In genomic region chr14:72854226-72854625, GRCm38 (mm10) we compare ENCODE assay signal across 30 mouse cellular contexts.
DNase-seq lines count a peak whose midpoint lies in the region; ATAC-seq and TF ChIP-seq lines count a peak whose summit lies in the region.
"Had no signal": no experiment of that assay in that cellular context is flagged by ENCODE, and none has a peak within 500 bp of the region (broad histone marks: within the 10 kb centered on the region; RNA-seq: fewer than 3 reads in every experiment).

No protein-coding gene starts in this region.

- DNase-seq in heart, adult 11 months = peak; percentile 79
- no peak for DNase-seq in heart, adult 8-10 months (ENCODE audit: low spot score)
- peak; percentile 5 for DNase-seq in lung, embryonic 14.5 days
- DNase-seq in lung, adult 2 months = no peak
- DNase-seq in MN1 (ENCODE audit: low spot score) = peak; percentile 53
- DNase-seq in fibroblast of lung, adult 2 months (ENCODE audit: low read depth) = peak; percentile 20
- DNase-seq in layer of hippocampus, adult 18-20 months (ENCODE audit: low spot score in 2 of 2) = no peak
- no peak for DNase-seq in cerebellum, adult 11 months
- DNase-seq: adrenal gland, adult 2 months; cerebellum, adult 8-10 months; gastrocnemius, postnatal 36 days; heart, adult 2 months; heart, postnatal 10 days; kidney, adult 9 months; kidney, postnatal 36 days; lung, postnatal 4 days; midbrain, embryonic 14.5 days; right cerebral cortex, adult 18-20 months; right cerebral cortex, postnatal 4 days; thymus, adult 18-20 months; thymus, postnatal 25 days had no signal

- 94% methylated on average over 1 of the region's 1 CpGs for WGBS in lung, embryonic 14.5 days
- WGBS in lung, adult 2 months = 97% methylated on average over 1 of the region's 1 CpGs

- H3K9me3 ChIP-seq in lung, embryonic 14.5 days (ENCODE audit: low read depth, low read length) = no peaks in the 10 kb centered on the region
- H3K9me3 ChIP-seq: forebrain, embryonic 15.5 days; heart, embryonic 13.5 days; limb, embryonic 13.5 days had no signal

- H3K27me3 ChIP-seq in lung, embryonic 14.5 days (ENCODE audit: insufficient read depth, low read length) = no peaks in the 10 kb centered on the region
- H3K27me3 ChIP-seq: forebrain, embryonic 15.5 days; heart, embryonic 13.5 days; limb, embryonic 13.5 days; megakaryocyte, embryonic 14.5 days had no signal

- TF ChIP-seq CTCF in lung, embryonic 14.5 days (IDR thresholded peaks at IDR 0.05; ENCODE audit: low read depth) = no peak
- no peak for TF ChIP-seq CTCF in lung, adult 2 months (IDR thresholded peaks at IDR 0.05; ENCODE audit: insufficient read depth, low read length)

- no peak overlapping the region for H3K4me3 ChIP-seq in lung, embryonic 14.5 days (ENCODE audit: low read depth, low read length)
- H3K4me3 ChIP-seq in lung, adult 2 months (replicated peaks; ENCODE audit: extremely low read depth, low read depth, low read length) = no peak overlapping the region
- H3K4me3 ChIP-seq: forebrain, embryonic 15.5 days; heart, adult 2 months; heart, embryonic 13.5 days; limb, embryonic 13.5 days; megakaryocyte, embryonic 14.5 days had no signal

- no peaks in the 10 kb centered on the region for H3K4me1 ChIP-seq in lung, embryonic 14.5 days (ENCODE audit: insufficient read depth)
- H3K4me1 ChIP-seq in lung, adult 2 months (ENCODE audit: control insufficient read depth, insufficient read depth, low read length) = no peaks in the 10 kb centered on the region; the same call in 1 of the 2 replicates
- H3K4me1 ChIP-seq: forebrain, embryonic 15.5 days; heart, embryonic 13.5 days; limb, embryonic 13.5 days; megakaryocyte, embryonic 14.5 days had no signal

- TF ChIP-seq POLR2A in lung, adult 2 months (IDR thresholded peaks at IDR 0.05; ENCODE audit: borderline replicate concordance, extremely low read depth, low read depth, low read length) = no peak

- H3K4me2 ChIP-seq in lung, embryonic 14.5 days = no peak overlapping the region
- H3K4me2 ChIP-seq: forebrain, embryonic 15.5 days; heart, embryonic 13.5 days; limb, embryonic 13.5 days; liver, embryonic 11.5 days had no signal

- H3K9ac ChIP-seq in lung, embryonic 14.5 days = no peak overlapping the region
- H3K9ac ChIP-seq: forebrain, embryonic 15.5 days; heart, embryonic 13.5 days; limb, embryonic 13.5 days had no signal

- no peak for ATAC-seq in lung, embryonic 14.5 days (ENCODE audit: insufficient read depth)
- ATAC-seq: activated CD4-positive, CD25-positive, alpha-beta regulatory T cell, adult 4 months; forebrain, embryonic 15.5 days; intestine, embryonic 16.5 days; lung, postnatal 0 days had no signal

- H3K27ac ChIP-seq in lung, embryonic 14.5 days (ENCODE audit: low read depth) = no peak overlapping the region
- H3K27ac ChIP-seq: forebrain, embryonic 15.5 days; heart, adult 2 months; heart, embryonic 13.5 days; limb, embryonic 13.5 days; stomach, postnatal 0 days had no signal

- no peaks in the 10 kb centered on the region for H3K36me3 ChIP-seq in lung, embryonic 14.5 days (ENCODE audit: insufficient read depth)
- H3K36me3 ChIP-seq: forebrain, embryonic 15.5 days; heart, embryonic 13.5 days; limb, embryonic 13.5 days had no signal

Comparison
In these comparisons a context has a peak if more than half of its experiments do, and no peak if none do; other contexts are left out.
1. DNase-seq: peak in heart, adult 11 months (single experiment), lung, embryonic 14.5 days (single experiment), MN1 (single experiment) and fibroblast of lung, adult 2 months (single experiment); none in heart, adult 8-10 months (single experiment), lung, adult 2 months (single experiment), layer of hippocampus, adult 18-20 months (0 of 2) and cerebellum, adult 11 months (single experiment).